Mouse (Mus musculus): ENCODE data around the gene Zfp882.
"Not testable (repeated sequence)": the region's sequence is repeated elsewhere in the genome, so short reads cannot be mapped to it uniquely, and the experiment has no call there.

Gene Zfp882

GRCm38 (mm10) chr8:71908309-71909261 is at the start of gene Zfp882, which contains the start of gene Zfp617:
Gene Zfp882, plus strand, starts transcription at chr8:71908608.
Gene Zfp617, plus strand, starts transcription at chr8:71908635.
- peak; percentile 69 to 85 for DNase-seq (ENCODE audit: low spot score in 2 of 2)

GRCm38 (mm10) chr8:71861551-71861950 is 46.9 kb upstream of the Zfp882 start:
- not testable (repeated sequence) for DNase-seq (ENCODE audit: low spot score in 2 of 2)

GRCm38 (mm10) chr8:71862038-71862437 is 46.4 kb upstream of the Zfp882 start:
- DNase-seq (ENCODE audit: low spot score in 2 of 2): not testable (repeated sequence)

GRCm38 (mm10) chr8:71881618-71882274 is 26.7 kb upstream of the Zfp882 start, which contains the start of gene Zfp709:
Gene Zfp709, plus strand, starts transcription at chr8:71882019.
- peak; percentile 29 to 53 for DNase-seq (ENCODE audit: low spot score in 2 of 2)

GRCm38 (mm10) chr8:71900666-71901065 is 7.7 kb upstream of the Zfp882 start:
- DNase-seq (ENCODE audit: low spot score in 2 of 2): not testable (repeated sequence)

GRCm38 (mm10) chr8:71903084-71903483 is 5.3 kb upstream of the Zfp882 start:
- not testable (repeated sequence) for DNase-seq (ENCODE audit: low spot score in 2 of 2)

GRCm38 (mm10) chr8:71906809-71907208 is 1.6 kb upstream of the Zfp882 start:
- no peak for DNase-seq (ENCODE audit: low spot score in 2 of 2)

GRCm38 (mm10) chr8:71907798-71908257 is 580 bp upstream of the Zfp882 start:
- DNase-seq (ENCODE audit: low spot score in 2 of 2): no peak

GRCm38 (mm10) chr8:71912286-71912685 is 3.9 kb downstream of the Zfp882 start:
- no peak for DNase-seq (ENCODE audit: low spot score in 2 of 2)

GRCm38 (mm10) chr8:71922567-71923401 is 14.4 kb downstream of the Zfp882 start:
- DNase-seq (ENCODE audit: low spot score in 2 of 2): peak; percentile 78 to 90

- no peak for DNase-seq (ENCODE audit: low spot score in 2 of 2)
Observed at GRCm38 (mm10) chr8:71925791-71926190, 17.4 kb downstream of the Zfp882 start.

- no peak for DNase-seq (ENCODE audit: low spot score in 2 of 2)
Observed at GRCm38 (mm10) chr8:71926551-71926950, 18.1 kb downstream of the Zfp882 start.

- DNase-seq (ENCODE audit: low spot score in 2 of 2): no peak
Observed at GRCm38 (mm10) chr8:71927779-71928178, 19.4 kb downstream of the Zfp882 start.

GRCm38 (mm10) chr8:71938037-71938436 is 29.6 kb downstream of the Zfp882 start:
- not testable (repeated sequence) for DNase-seq (ENCODE audit: low spot score in 2 of 2)

- no peak for DNase-seq (ENCODE audit: low spot score in 2 of 2)
Observed at GRCm38 (mm10) chr8:71940293-71941208, 32.1 kb downstream of the Zfp882 start.

GRCm38 (mm10) chr8:71941776-71942175 is 33.4 kb downstream of the Zfp882 start:
- no peak for DNase-seq (ENCODE audit: low spot score in 2 of 2)

GRCm38 (mm10) chr8:71948624-71949023 is 40.2 kb downstream of the Zfp882 start:
- no peak for DNase-seq (ENCODE audit: low spot score in 2 of 2)

- DNase-seq (ENCODE audit: low spot score in 2 of 2): peak; percentile 99
Observed at GRCm38 (mm10) chr8:71950482-71951221, 42.2 kb downstream of the Zfp882 start, which contains the start of gene Zfp961. Gene Zfp961, plus strand, starts transcription at chr8:71951038.

GRCm38 (mm10) chr8:71951436-71952161 is 43.2 kb downstream of the Zfp882 start:
- DNase-seq (ENCODE audit: low spot score in 2 of 2): no peak

Measured in cerebellum, postnatal 4 days (tissue).